Mouse (Mus musculus): ENCODE measurements around the gene Ddn. TPM values are rescaled to one million over a fixed set of nuclear protein-coding genes. Genes with fewer than 3 reads are reported as not detected.

The Ddn gene
- total RNA-seq, 2 experiments from 2014 or later: 285 to 294 TPM

Other genes with a start within 250 kb of the Ddn start
- gene Ccnt1, start 238.6 kb downstream of the Ddn start, total RNA-seq (2021): 10 to 100 TPM; 42.0 to 50.2 TPM
- not detected for gene 4930415O20Rik, start 238.5 kb downstream of the Ddn start, total RNA-seq (2021)
- 10 to 100 TPM; 37.1 to 38.1 TPM for gene Adcy6, start 199.4 kb downstream of the Ddn start, total RNA-seq (2021)
- gene Cacnb3, start 178.7 kb downstream of the Ddn start, total RNA-seq (2021): 100 to 1,000 TPM; 173 to 185 TPM
- gene Ddx23, start 146.6 kb downstream of the Ddn start, total RNA-seq (2021): 10 to 100 TPM; 55.8 to 58.2 TPM
- gene Rnd1, start 132.0 kb downstream of the Ddn start, total RNA-seq (2021): 10 to 100 TPM; 68.6 to 70.1 TPM
- gene Ccdc65, start 101.3 kb downstream of the Ddn start, total RNA-seq (2021): 10 to 100 TPM; 13.6 to 14.5 TPM
- 1 to 10 TPM; 2.2 TPM for gene Fkbp11, start 81.3 kb downstream of the Ddn start, total RNA-seq (2021)
- gene Arf3, start 46.3 kb downstream of the Ddn start, total RNA-seq (2021): 100 to 1,000 TPM; 651 to 661 TPM
- under 1 TPM; 0.63 to 0.64 TPM for gene Wnt10b, start 31.3 kb downstream of the Ddn start, total RNA-seq (2021)
- not detected for gene Wnt1, start 19.6 kb downstream of the Ddn start, total RNA-seq (2021)
- gene Prkag1, start 22.0 kb upstream of the Ddn start, total RNA-seq (2021): 10 to 100 TPM; 41.7 to 44.6 TPM
- gene Kmt2d, start 61.7 kb upstream of the Ddn start, total RNA-seq (2021): 10 to 100 TPM; 62.4 to 64.3 TPM
- gene Rhebl1, start 85.0 kb upstream of the Ddn start, total RNA-seq (2021): 10 to 100 TPM; 11.2 to 14.1 TPM
- under 1 TPM; 0.16 to 0.47 TPM for gene Dhh, start 89.0 kb upstream of the Ddn start, total RNA-seq (2021)
- gene Lmbr1l, start 108.7 kb upstream of the Ddn start, total RNA-seq (2021): 10 to 100 TPM; 15.4 to 21.6 TPM
- 1,000 to 10,000 TPM in 1 of 2 experiments, 100 to 1,000 TPM in 1; 986 to 1,032 TPM for gene Tuba1b, start 125.1 kb upstream of the Ddn start, total RNA-seq (2021)
- not detected for gene Gm49450, start 144.1 kb upstream of the Ddn start, total RNA-seq (2021)
- gene Tuba1a, start 144.2 kb upstream of the Ddn start, total RNA-seq (2021): 1,000 to 10,000 TPM; 4,375 to 4,691 TPM
- 100 to 1,000 TPM; 255 to 292 TPM for gene Tuba1c, start 220.4 kb upstream of the Ddn start, total RNA-seq (2021)
- 1 to 10 TPM; 5.5 to 5.9 TPM for gene Prph, start 245.7 kb upstream of the Ddn start, total RNA-seq (2021)